Mouse (Mus musculus): ENCODE results near the gene Myo1d.

Gene Myo1d

GRCm38 (mm10) chr11:80498328-80499070 is 281.3 kb downstream of the Myo1d start:
- in situ Hi-C loops (cut with MboI; ENCODE audit: low pct_unique_long_range_greater_than_20kb in 1 of 2, low sequenced_read_pairs in 2 of 2, unreplicated experiment in 1 of 2) = no loop called here

GRCm38 (mm10) chr11:80497225-80497919 is 282.5 kb downstream of the Myo1d start:
- in situ Hi-C loops (cut with MboI; ENCODE audit: low pct_unique_long_range_greater_than_20kb in 1 of 2, low sequenced_read_pairs in 2 of 2, unreplicated experiment in 1 of 2) = no loop called here

GRCm38 (mm10) chr11:80496640-80497039 is 283.2 kb downstream of the Myo1d start:
- in situ Hi-C loops (cut with MboI; ENCODE audit: low pct_unique_long_range_greater_than_20kb in 1 of 2, low sequenced_read_pairs in 2 of 2, unreplicated experiment in 1 of 2) = no loop called here

- in situ Hi-C loops (cut with MboI; ENCODE audit: low pct_unique_long_range_greater_than_20kb in 1 of 2, low sequenced_read_pairs in 2 of 2, unreplicated experiment in 1 of 2) = no loop called here
Observed at GRCm38 (mm10) chr11:80495972-80496371, 283.9 kb downstream of the Myo1d start.

- in situ Hi-C loops (cut with MboI; ENCODE audit: low pct_unique_long_range_greater_than_20kb in 1 of 2, low sequenced_read_pairs in 2 of 2, unreplicated experiment in 1 of 2) = no loop called here
Observed at GRCm38 (mm10) chr11:80494852-80495251, 285.0 kb downstream of the Myo1d start.

GRCm38 (mm10) chr11:80493186-80493585 is 286.6 kb downstream of the Myo1d start:
- in situ Hi-C loops (cut with MboI; ENCODE audit: low pct_unique_long_range_greater_than_20kb in 1 of 2, low sequenced_read_pairs in 2 of 2, unreplicated experiment in 1 of 2) = no loop called here

- in situ Hi-C loops (cut with MboI; ENCODE audit: low pct_unique_long_range_greater_than_20kb in 1 of 2, low sequenced_read_pairs in 2 of 2, unreplicated experiment in 1 of 2) = no loop called here
Observed at GRCm38 (mm10) chr11:80490831-80491230, 289.0 kb downstream of the Myo1d start.

GRCm38 (mm10) chr11:80489882-80490196 is 290.0 kb downstream of the Myo1d start:
- in situ Hi-C loops (cut with MboI; ENCODE audit: low pct_unique_long_range_greater_than_20kb in 1 of 2, low sequenced_read_pairs in 2 of 2, unreplicated experiment in 1 of 2) = no loop called here

GRCm38 (mm10) chr11:80489172-80489881 is 290.5 kb downstream of the Myo1d start:
- in situ Hi-C loops (cut with MboI; ENCODE audit: low pct_unique_long_range_greater_than_20kb in 1 of 2, low sequenced_read_pairs in 2 of 2, unreplicated experiment in 1 of 2) = no loop called here

GRCm38 (mm10) chr11:80487904-80488587 is 291.8 kb downstream of the Myo1d start:
- in situ Hi-C loops (cut with MboI; ENCODE audit: low pct_unique_long_range_greater_than_20kb in 1 of 2, low sequenced_read_pairs in 2 of 2, unreplicated experiment in 1 of 2) = no loop called here

- in situ Hi-C loops (cut with MboI; ENCODE audit: low pct_unique_long_range_greater_than_20kb in 1 of 2, low sequenced_read_pairs in 2 of 2, unreplicated experiment in 1 of 2) = no loop called here
Observed at GRCm38 (mm10) chr11:80485622-80486206, 294.1 kb downstream of the Myo1d start.

- in situ Hi-C loops (cut with MboI; ENCODE audit: low pct_unique_long_range_greater_than_20kb in 1 of 2, low sequenced_read_pairs in 2 of 2, unreplicated experiment in 1 of 2) = no loop called here
Observed at GRCm38 (mm10) chr11:80485120-80485551, 294.7 kb downstream of the Myo1d start.

- in situ Hi-C loops (cut with MboI; ENCODE audit: low pct_unique_long_range_greater_than_20kb in 1 of 2, low sequenced_read_pairs in 2 of 2, unreplicated experiment in 1 of 2) = no loop called here
Observed at GRCm38 (mm10) chr11:80484191-80484791, 295.5 kb downstream of the Myo1d start.

GRCm38 (mm10) chr11:80483536-80484067 is 296.2 kb downstream of the Myo1d start:
- in situ Hi-C loops (cut with MboI; ENCODE audit: low pct_unique_long_range_greater_than_20kb in 1 of 2, low sequenced_read_pairs in 2 of 2, unreplicated experiment in 1 of 2) = no loop called here

GRCm38 (mm10) chr11:80482921-80483320 is 296.9 kb downstream of the Myo1d start:
- in situ Hi-C loops (cut with MboI; ENCODE audit: low pct_unique_long_range_greater_than_20kb in 1 of 2, low sequenced_read_pairs in 2 of 2, unreplicated experiment in 1 of 2) = no loop called here

- in situ Hi-C loops (cut with MboI; ENCODE audit: low pct_unique_long_range_greater_than_20kb in 1 of 2, low sequenced_read_pairs in 2 of 2, unreplicated experiment in 1 of 2) = no loop called here
Observed at GRCm38 (mm10) chr11:80482347-80482746, 297.5 kb downstream of the Myo1d start.

- in situ Hi-C loops (cut with MboI; ENCODE audit: low pct_unique_long_range_greater_than_20kb in 1 of 2, low sequenced_read_pairs in 2 of 2, unreplicated experiment in 1 of 2) = no loop called here
Observed at GRCm38 (mm10) chr11:80481409-80482050, 298.3 kb downstream of the Myo1d start.
